Mouse (Mus musculus) spleen, adult 2 months (tissue): Measurements from ENCODE around the gene Ulk2. TPM values are rescaled to one million over a fixed set of nuclear protein-coding genes. Genes with fewer than 3 reads are reported as not detected.
"Not testable (repeated sequence)": the region's sequence is repeated elsewhere in the genome, so short reads cannot be mapped to it uniquely, and the experiment has no call there.

Experiments
- DNase-seq, 2 experiments: peaks; one replicate each; pipeline versions ENCODE4 v3.0.0 to v3.0.0-alpha.2; 2012 to 2021; ENCODE audit warnings: low spot score in 2 of 2, low read depth in 1 of 2
- H3K27ac ChIP-seq: fragments of 200-500 bp; 2 replicates; pipeline ENCODE4 v1.5.1; 2012; ENCODE audit warnings: low read length, inconsistent platforms; ENCODE audit not compliant: insufficient read depth
- H3K27me3 ChIP-seq: fragments of 200-500 bp; 2 replicates; pipeline ENCODE4 v1.6.1; 2012; ENCODE audit warnings: mild to moderate bottlenecking, moderate library complexity, low read length, inconsistent platforms; ENCODE audit not compliant: control insufficient read depth, insufficient read depth
- H3K36me3 ChIP-seq: fragments of 200-500 bp; 2 replicates; pipeline ENCODE4 v1.6.1; 2012; ENCODE audit warnings: mild to moderate bottlenecking, low read length, inconsistent platforms; ENCODE audit not compliant: control insufficient read depth, insufficient read depth
- H3K4me1 ChIP-seq: fragments of 200-500 bp; 2 replicates; pipeline ENCODE4 v1.6.1; 2011; ENCODE audit warnings: inconsistent platforms; ENCODE audit not compliant: control insufficient read depth, insufficient read depth, insufficient read length
- H3K4me3 ChIP-seq: fragments of 200-500 bp; 2 replicates; pipeline ENCODE4 v1.5.1; 2011; ENCODE audit warnings: mild to moderate bottlenecking, inconsistent platforms; ENCODE audit not compliant: insufficient read depth, insufficient read length; ENCODE audit errors: extremely low read depth
- CTCF ChIP-seq: fragments of 200-500 bp; IDR thresholded peaks from 2 replicates; pipeline ENCODE4 v1.5.1; 2011; ENCODE audit warnings: mild to moderate bottlenecking, inconsistent platforms; ENCODE audit not compliant: insufficient read depth, insufficient read length, insufficient replicate concordance; ENCODE audit errors: extremely low read depth
- POLR2A ChIP-seq: fragments of 200-500 bp; IDR thresholded peaks from 2 replicates; pipeline ENCODE4 v1.6.1; 2011; ENCODE audit warnings: low read depth, low read length, inconsistent platforms
- WGBS: fragments of 180-500 bp; shearing (Covaris S2); methylation state at CpG from one replicate; pipeline ENCODE4 v1.1.7; 2018; 5-methylcytosine and 5-hydroxymethylcytosine counted together
- polyA plus RNA-seq: library from polyadenylated mRNA; depleted of rRNA; stranded (reverse); fragments of >200 nt; gene quantifications from 2 replicates; pipeline ENCODE4 v1.2.3, GENCODE M21; 2012

The Ulk2 gene
- polyA plus RNA-seq, 1 experiment, result 36.1 TPM

GRCm38 (mm10) chr11:61839182-61839581, 15.7 kb downstream of the Ulk2 start:
- Histone ChIP-seq H3K27me3 (no peaks in the 10 kb centered on the region), H3K4me3 (no peak overlapping the region), H3K27ac (no peak overlapping the region; the same call in 1 of the 2 replicates), H3K4me1 (peaks cover 2% of the 10 kb centered on the region; the same call in 1 of the 2 replicates), H3K36me3 (peaks cover 3% of the 10 kb centered on the region)
- TF ChIP-seq CTCF (no peak), POLR2A (no peak)
- WGBS, result 79% methylated on average over 1 of the region's 1 CpGs
- DNase-seq, result no peak

GRCm38 (mm10) chr11:61809793-61810192, 45.1 kb downstream of the Ulk2 start:
- WGBS, result 86% methylated on average over 4 of the region's 4 CpGs
- H3K27me3 ChIP-seq, result no peaks in the 10 kb centered on the region
- TF ChIP-seq POLR2A (no peak), CTCF (no peak)
- H3K36me3 ChIP-seq, result peaks cover 20% of the 10 kb centered on the region
- H3K4me3 ChIP-seq, result no peak overlapping the region
- no peaks in the 10 kb centered on the region for H3K4me1 ChIP-seq
- H3K27ac ChIP-seq, result no peak overlapping the region
- DNase-seq, result no peak

GRCm38 (mm10) chr11:61808551-61809117, 46.2 kb downstream of the Ulk2 start:
- Histone ChIP-seq H3K36me3 (peaks cover 17% of the 10 kb centered on the region), H3K4me1 (no peaks in the 10 kb centered on the region), H3K4me3 (no peak overlapping the region), H3K27me3 (no peaks in the 10 kb centered on the region), H3K27ac (no peak overlapping the region)
- no peak for DNase-seq
- 93% methylated on average over 2 of the region's 2 CpGs for WGBS
- TF ChIP-seq POLR2A, result no peak
- TF ChIP-seq CTCF, result no peak

GRCm38 (mm10) chr11:61793441-61793840, 61.4 kb downstream of the Ulk2 start:
- Histone ChIP-seq H3K4me1 (no peaks in the 10 kb centered on the region), H3K27me3 (no peaks in the 10 kb centered on the region), H3K36me3 (peaks cover 12% of the 10 kb centered on the region), H3K27ac (no peak overlapping the region), H3K4me3 (no peak overlapping the region)
- DNase-seq, result no peak
- TF ChIP-seq POLR2A (no peak), CTCF (no peak)
- 68% methylated on average over 1 of the region's 1 CpGs for WGBS

GRCm38 (mm10) chr11:61788550-61788949, 66.3 kb downstream of the Ulk2 start:
- no peak for TF ChIP-seq POLR2A
- H3K4me1 ChIP-seq, result no peaks in the 10 kb centered on the region
- DNase-seq, result no peak
- no peaks in the 10 kb centered on the region for H3K27me3 ChIP-seq
- no peak overlapping the region for H3K4me3 ChIP-seq
- H3K36me3 ChIP-seq, result peaks cover 20% of the 10 kb centered on the region
- no peak overlapping the region for H3K27ac ChIP-seq
- WGBS, result 97% methylated on average over 1 of the region's 1 CpGs

- peaks cover 30% of the 10 kb centered on the region for H3K36me3 ChIP-seq
- 95% methylated on average over 3 of the region's 3 CpGs for WGBS
- not testable (repeated sequence) for H3K4me3 ChIP-seq, H3K27ac ChIP-seq, DNase-seq, H3K27me3 ChIP-seq, H3K4me1 ChIP-seq
Measured at GRCm38 (mm10) chr11:61782526-61782925, 72.3 kb downstream of the Ulk2 start.

GRCm38 (mm10) chr11:61774551-61775149, 80.2 kb downstream of the Ulk2 start:
- H3K36me3 ChIP-seq, result peaks cover 10% of the 10 kb centered on the region; the same call in 1 of the 2 replicates
- 89% methylated on average over 4 of the region's 4 CpGs for WGBS
- H3K4me3 ChIP-seq, result no peak overlapping the region
- H3K27ac ChIP-seq, result peak overlapping the region; percentile 54; the same call in 1 of the 2 replicates
- H3K4me1 ChIP-seq, result no peaks in the 10 kb centered on the region
- no peak for TF ChIP-seq POLR2A
- TF ChIP-seq CTCF, result no peak
- DNase-seq, result no peak
- no peaks in the 10 kb centered on the region for H3K27me3 ChIP-seq
